Mouse (Mus musculus) thymus, postnatal 10 days (tissue): ENCODE results near the gene D13Ertd608e.
"Not testable (repeated sequence)": the region's sequence is repeated elsewhere in the genome, so short reads cannot be mapped to it uniquely, and the experiment has no call there.

Experiments
- DNase-seq, 2 experiments: peaks; one replicate each; pipeline ENCODE4 v3.0.0; 2021; ENCODE audit warnings: low spot score in 2 of 2

The D13Ertd608e gene

DNA sequence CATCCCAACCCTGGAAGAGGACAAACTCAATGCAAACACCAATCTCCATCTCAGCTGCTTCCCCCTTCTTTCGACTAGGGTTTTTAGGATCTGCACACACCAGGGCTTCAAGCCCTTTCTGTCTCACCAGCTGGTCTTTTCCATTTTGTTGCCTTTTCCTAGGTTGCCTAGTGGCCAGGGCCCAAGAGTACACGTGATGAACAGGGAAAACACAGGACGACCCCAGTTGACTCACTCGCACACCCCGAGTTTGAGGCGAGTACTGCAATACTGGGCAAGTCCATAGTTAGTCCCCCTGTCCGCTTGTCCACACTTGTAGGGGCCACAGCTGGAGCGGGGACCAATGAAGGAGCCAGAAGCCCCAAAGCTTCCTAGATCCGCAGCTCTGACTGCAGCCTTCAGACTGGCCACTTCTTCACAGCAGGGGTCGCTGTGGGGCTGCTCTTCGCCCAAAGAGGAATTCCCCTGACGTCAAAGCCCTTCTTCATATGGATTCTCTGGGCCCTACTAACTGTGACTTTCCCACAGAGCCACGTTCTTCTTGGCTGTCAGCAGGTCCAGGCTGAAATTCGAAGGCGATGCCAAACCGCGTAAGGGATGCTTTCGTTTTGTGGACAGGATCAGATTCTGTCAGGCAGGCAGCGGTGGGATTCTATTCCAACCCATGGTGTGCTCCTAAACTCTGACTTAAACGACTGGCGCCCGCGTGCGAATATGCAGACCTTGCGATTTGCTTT lies at the start of gene D13Ertd608e:
TSS of gene D13Ertd608e (plus strand) at position 687 of the 737 bp plus-strand sequence.
- DNase-seq, result peak in 1 of 2 experiments; percentile 26

DNA sequence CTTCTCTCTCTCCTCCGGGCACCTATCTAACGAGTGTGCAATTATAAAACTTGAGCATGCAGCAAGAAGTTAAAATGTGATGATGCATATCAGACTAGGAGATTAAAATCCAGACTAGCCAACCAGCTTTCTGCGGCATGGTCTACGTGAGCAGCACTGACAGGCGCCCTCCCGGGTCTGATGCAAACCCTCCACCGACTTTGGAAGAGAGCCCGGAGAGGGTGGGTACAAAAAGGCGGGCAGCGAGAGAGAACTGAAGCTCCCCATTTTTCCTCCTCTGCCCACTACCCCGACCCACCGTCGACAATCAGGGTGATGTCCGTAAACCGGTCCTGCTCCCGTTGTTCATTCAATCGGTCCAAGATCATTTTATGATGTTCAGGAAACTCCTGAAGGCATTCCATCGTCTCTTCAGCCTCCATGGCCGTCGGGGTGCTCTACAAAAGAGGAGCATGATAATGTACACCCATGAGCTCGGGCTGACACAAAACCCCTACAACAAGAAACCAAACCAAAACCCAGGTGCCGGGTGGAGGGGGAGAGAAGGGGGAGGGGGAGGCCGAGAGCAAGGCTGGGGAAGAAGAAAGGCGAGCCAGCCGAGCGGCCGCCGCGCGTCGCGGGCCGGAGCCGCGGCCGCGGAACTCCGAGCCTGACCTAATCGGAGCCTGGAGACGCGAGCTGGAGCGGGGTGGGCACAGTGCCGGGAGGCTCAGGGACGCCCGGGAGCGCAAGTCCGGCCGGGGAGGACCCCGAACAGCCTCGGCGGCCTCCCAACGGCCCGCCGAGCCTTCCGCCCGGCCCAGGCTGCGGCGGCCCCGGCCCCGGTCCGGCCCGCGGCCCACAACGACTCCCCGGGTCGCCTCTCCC lies 45.7 kb upstream of the D13Ertd608e start:
- peak; percentile 47 to 55 for DNase-seq

DNA sequence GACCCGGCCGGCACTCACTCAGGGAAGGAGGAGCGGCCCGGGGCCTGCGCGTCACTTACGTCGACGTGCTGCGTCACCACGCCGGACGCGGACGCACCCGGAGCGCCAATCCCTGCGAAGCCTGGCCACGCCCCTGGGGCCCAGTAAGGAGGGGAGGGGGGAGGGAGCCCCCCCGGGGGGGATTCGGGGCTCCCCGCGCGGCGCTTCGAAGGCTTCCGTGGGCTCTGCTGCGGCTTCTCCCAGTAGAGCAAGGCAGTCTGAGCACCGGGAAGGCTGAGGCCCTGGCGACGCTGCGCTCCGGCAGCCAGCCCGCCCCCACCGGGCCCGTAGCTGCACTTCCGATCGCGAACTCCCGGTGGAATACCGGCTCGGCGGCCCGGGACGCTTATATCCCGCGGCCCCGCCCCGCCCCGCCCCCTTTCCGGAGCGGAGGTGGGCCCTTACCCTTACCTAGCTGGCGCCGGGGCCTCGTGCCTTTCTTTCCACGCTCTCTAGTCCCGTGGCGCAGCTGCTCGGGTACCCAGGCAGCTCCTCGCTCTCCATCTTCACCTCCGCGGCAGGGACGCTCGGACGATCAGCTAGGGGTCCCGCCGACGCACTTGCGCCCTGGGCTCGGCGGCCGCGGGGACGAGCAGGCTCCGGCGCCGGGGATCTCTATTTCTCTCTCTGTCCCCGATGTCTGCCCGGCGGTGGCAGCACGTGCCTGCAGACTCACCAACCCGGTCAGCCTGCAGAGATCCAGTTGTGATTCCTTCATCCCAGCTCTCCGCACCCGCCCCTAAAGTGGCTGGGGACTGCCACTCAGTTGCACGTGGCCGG lies 44.8 kb upstream of the D13Ertd608e start, which contains the start of gene Zfp131:
TSS of gene Zfp131 (minus strand) at position 129 of the 819 bp plus-strand sequence.
- DNase-seq, result peak; percentile 93 to 94

DNA sequence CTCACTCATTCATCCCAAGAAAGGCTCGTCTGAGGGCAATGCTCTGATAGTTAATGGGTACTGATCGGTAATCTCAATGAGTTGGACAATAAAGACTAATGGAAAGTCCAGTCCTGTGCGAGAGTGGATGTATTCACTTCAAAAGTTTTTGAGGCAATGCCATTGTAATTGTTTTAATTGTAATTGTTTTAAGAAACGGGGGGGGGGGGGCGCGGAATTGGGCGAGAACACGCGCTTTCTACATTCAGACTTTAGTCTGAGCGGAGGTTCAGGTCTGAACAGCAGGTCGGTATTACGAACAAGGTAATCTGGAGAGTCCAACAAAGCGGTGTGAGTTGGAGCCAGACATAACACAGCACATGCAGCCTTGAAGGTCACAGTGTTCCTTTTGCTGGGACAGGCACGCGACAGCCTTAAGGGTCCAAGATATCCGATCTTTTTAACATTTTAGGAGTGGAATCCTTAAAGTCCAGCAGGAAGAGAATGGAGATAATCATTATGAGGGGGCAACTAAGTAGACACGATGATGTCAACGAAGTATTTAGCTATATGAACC lies 44.1 kb upstream of the D13Ertd608e start:
- DNase-seq, result no peak

DNA sequence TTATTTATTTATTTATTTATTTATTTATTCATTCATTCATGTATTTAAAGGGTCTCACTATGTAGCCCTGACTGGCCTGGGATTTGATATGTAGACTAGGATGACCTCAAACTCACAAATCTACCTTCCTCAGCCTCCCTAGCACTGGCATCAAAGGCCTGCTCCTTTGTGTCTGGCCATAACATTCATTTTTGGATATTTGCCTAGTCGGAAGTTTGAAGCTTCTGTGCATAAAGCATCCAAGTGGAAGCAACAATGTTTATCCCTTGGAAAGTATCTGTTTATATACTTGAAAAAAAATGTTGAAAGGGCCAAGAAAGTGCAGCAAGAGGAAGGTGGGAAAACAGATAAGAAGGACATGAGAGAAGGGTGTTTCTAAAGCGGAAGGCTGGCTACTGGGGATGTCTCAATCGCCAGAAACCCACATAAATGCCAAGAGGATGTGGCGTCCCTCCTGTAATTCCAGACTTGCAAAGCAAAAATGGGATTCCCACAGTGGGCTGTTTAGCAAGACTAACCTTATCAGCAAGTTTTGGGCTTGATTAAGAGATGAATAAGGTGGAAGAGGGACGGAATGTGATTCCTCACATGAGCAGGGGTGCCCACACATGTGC lies 42.9 kb upstream of the D13Ertd608e start:
- no peak for DNase-seq

DNA sequence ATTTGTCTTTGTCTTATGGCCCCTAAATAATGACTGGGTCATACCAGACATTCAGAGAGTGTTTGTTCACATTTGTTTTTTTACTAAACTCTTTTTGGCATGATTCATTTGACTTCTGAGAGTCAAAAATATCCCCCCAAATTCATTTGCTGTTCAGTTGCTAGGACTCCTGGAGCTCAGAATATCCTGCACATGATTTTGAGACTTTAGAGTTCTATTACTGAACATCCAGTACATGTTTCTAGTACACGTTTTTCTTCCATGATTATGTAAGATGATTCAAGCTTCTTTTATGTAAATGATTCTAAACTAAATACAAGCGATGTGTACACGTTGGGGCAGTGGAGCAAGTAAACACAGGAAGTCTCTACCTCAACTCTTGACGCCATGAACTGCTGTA lies 38.1 kb upstream of the D13Ertd608e start:
- no peak for DNase-seq

DNA sequence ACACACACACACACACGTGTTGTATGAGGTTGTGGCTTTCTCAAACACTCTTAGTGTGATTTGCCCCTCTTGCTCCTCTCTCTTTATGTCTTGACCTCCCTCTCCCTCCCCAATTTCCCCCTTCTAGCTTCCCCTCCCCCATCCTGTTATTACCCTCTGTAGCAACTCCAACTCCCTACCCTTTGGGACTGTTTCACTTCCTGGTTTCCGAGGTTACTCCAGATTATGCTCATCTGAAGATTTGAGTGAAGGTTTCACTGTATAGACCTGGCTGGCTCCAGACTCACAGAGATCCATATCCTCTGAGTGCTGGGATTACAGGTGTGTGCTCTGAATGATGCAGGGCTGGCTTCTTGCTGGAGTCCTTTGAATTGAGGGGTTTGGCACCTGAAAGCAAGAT lies 26.9 kb upstream of the D13Ertd608e start:
- no peak for DNase-seq

DNA sequence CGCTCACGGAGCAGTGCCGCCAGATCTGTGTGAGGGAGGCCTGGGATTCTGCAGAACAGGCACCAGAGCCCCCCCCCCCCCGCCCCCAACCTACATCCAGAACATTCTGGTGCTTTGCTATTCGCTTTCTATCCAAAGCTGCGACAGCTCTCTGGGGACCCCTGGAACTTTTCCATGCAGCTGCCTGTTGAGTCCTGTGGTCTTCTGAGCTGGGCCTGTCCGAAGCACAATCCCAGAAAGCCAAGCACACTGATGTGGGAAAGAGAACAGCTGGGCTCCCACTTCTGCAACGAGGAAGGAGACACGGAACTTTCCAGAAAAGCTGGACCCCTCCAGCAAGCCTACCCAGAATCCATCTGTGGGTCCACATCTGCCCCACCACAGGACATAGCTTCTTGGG lies 25.8 kb upstream of the D13Ertd608e start:
- no peak for DNase-seq

DNA sequence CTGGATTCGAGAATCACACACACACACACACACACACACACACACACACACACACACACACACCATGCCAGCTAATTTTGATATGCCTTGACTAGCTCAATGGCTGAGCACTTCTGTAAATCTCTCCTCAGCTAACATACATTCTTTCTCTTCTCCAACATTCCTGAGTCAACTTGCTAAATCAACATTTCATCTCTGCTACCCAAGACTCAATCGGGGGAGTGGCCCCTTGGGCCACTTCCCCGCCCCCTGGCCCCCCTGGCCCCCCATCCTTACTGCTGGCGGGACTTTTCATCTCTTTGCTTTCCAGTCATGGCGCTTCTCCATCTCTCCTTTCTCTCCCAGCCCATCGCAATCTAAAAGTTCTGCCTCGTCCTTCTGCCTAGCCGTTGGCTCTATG lies 19.0 kb upstream of the D13Ertd608e start:
- DNase-seq, result no peak

DNA sequence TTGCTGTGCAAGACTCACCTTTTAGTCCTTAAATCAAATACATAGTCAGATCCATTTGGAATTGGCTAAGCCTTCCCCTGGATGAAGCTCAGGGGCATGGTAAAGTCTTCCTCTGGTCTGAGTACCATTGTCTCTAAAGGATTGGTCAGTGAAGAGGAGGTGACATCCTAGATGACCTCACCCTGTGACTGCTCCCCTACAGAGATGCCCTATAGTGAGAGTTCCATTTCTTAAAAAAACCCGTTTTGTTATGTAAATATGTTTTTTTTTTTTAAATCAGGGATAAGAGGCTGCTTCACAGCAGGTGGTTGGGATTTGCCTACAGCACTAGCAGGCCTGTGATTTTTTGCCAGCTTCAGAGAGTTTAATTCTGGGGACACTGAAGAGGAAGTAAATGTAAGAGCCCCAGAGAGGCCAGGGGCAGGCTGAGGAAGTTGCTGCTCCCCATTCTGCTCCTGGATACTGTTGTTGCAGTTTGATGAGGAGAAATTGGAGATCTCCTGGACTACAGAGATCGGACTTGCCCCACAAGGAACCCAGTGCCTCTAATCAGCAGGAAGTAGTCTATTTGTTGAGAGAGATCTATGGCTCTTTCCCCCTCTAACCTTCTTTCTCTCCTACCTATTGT lies 18.1 kb upstream of the D13Ertd608e start:
- no peak for DNase-seq

DNA sequence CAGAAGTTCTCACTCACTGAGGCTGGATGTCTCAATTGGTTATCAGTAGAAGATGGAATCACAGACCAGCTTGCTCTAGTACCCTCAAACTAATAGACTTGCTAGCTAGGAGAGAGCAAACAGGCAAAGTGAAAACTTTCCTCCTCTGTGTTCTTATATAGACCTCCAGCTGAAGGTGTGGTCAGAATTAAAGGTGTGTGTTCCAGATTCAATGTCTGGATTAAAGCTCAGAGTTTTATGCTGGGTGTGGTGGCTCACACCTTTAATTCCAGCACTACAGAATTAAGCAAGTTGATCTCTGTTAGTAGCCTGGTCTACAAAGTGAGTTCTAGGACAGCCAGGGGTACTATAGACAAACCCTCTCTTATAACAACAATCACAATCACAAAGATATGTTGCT lies 5.7 kb upstream of the D13Ertd608e start, which contains the start of gene AF067063:
TSS of gene AF067063 (minus strand) at position 101 of the 400 bp plus-strand sequence.
- DNase-seq, result not testable (repeated sequence)

DNA sequence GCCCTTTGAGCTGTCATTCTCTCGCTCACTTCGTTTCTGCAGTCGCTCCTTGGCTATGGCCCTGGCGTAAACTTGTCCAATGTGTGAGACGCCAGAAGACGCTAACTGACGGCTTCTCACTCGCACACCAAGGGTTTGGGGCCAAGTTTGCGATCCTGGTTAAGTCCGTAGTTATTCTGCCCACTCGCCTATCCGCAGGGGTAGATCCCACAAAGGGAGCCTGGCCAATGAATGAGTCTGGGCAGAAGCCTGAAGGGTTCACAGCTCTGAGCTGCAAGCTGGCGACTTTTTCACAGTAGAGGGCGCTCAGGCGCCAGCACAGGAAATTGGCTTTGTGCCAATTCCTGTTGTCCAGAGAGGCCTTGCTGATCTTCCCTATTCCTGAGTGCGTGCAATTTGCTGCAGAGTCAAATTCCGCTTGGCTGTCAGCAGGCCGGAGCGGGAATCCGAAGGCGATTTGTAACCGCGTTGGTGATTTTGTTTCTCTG lies 562 bp downstream of the D13Ertd608e start:
- not testable (repeated sequence) for DNase-seq

DNA sequence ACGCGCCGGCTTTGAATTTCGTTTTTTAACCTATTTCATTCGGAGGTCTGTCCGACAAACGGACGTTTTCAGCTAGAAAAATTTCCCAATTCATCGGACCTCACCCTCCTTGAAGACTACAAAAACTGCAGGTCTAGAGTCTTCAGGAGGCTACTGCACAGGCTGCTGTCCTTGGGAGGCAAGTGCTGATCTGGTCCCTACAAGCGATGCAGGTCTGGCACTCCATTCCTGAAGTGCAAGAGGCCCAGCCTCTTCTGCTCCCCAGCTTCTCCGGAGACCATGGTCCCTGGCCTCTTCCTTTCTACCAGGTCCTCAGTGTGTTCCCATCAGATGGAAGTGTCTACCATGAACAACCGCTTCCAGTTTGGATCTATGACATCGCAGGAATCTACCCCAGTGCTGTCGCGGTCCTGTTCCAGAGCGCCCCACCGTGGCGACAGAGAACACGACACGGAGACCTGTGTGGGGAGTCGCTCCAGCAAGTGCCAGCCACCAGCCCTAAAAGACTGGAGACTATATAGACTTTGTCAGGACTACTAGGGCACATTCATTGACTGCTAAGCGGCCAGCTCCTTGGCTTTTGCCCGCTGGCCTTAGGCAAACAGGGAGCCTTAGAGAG lies 2.0 kb downstream of the D13Ertd608e start:
- peak in 1 of 2 experiments; percentile 17 for DNase-seq

DNA sequence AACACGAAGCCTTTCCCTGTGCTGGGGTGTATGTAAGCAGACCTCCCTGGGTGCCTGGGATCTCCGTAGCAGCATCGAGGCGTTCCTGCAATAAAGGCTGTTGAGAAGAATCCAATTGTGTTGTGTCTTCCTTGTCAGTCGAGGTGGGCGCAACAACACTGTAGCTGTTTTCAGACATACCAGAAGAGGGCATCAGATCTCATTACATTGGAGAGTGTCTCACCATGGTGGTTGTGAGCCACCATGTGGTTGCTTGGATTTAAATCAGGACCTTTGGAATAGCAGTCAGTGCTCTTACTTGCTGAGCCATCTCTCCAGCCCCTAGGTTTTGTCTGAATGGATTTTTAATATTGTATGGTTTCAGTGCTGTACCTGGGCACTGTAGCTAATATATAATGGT lies 4.2 kb downstream of the D13Ertd608e start:
- not testable (repeated sequence) for DNase-seq

DNA sequence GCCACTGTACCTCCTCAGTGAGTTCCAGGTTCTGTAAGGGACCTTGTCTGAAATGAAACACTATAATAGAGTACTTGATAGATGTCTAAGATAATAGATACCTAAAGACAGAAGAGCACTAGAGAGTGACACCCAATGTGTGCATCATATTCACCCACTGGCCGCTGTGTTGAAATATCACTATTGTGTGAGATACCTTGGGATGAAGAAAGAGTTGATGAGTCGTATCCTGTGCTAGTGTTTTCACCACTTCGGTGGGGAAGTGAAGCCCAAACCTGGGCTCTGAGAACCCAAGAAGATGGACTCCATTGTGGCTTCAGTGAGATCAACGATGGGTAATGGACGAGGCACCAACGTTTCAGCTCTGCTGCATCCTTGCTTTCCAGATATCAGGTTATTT lies 26.6 kb downstream of the D13Ertd608e start:
- DNase-seq, result not testable (repeated sequence)

DNA sequence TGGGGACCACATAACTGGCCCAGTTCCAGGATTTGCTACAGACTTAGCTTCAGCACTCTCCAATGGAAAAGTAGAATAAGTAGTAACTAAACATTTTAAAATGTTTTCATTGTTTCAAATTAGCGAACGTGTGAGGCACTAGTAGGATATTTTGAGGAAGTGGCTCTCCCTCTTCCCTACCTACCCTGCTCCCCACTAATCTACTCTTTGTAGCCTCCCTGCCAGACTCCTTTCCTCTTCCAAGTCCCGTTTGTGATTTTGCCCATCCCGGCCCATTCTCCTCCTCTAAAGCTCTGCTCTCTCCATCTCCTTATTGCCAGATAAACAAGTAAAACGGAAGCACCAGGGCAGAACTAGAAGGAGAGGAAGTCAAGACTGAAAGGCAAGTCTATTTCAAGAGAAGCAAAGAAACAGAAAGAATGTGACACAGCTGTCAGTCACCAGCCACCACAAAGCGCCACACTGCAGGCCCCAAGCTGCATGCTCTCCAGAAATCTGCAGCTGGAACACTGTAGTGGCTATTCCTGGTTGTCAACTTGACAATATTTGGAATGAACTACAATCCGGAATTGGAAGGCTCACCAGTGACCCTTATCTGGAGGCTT lies 28.7 kb downstream of the D13Ertd608e start:
- not testable (repeated sequence) for DNase-seq

DNA sequence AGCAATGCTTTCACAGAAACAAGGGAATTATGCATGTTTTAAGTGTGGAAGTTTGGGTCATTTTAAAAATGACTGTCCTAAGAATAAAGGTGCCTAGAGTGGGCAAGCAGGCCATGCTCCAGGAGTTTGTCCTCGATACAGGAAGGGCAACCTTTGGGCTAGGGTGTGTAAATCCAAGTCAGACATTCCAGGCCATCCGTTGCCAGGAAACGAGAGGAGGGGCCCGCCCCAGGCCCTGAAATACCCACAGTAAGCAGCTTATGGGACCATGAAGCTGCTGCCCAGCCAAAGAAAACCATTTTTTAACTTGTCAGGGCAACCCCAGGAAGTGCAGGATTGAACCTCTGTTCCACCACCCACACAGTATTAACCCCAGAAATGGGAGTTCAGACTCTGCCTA lies 51.1 kb downstream of the D13Ertd608e start:
- not testable (repeated sequence) for DNase-seq

DNA sequence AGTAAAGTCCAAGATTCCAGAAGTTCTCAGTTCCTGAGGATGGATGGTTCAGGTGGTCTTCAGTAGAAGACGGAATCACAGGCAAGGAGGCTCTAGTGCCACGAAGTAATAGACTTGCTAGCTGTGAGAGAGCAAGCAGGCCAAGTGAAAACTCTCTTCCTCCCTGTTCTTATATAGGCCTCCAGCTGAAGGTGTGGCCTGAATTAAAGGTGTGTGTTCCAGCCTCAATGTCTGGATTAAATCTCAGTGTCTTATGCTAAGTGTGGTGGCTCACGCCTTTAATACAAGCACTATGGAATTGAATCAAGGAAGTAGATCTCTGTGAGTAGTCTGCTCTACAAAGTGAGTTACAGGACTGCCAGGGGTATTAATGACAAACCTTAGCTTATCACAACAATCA lies 58.9 kb downstream of the D13Ertd608e start, which contains the start of gene Tcstv1:
TSS of gene Tcstv1 (minus strand) at position 101 of the 400 bp plus-strand sequence.
- not testable (repeated sequence) for DNase-seq
